Mouse (Mus musculus): Measurements from ENCODE around the gene Chrnb1. TPM values are rescaled to one million over a fixed set of nuclear protein-coding genes. Genes with fewer than 3 reads are reported as not detected.
A peak's percentile ranks its signal among the peaks of the same experiment; 100 is the strongest.

Gene Chrnb1
- polyA plus RNA-seq, 1 experiment from 2014 or later: 1.5 TPM

- ATAC-seq: peak; percentile 22; the same call in 1 of the 2 replicates
- Histone ChIP-seq H3K4me2 (peak overlapping the region; percentile 97), H3K27ac (no peak overlapping the region), H3K9me3 (replicated peaks) (0 out of 2 replicates have a peak, but pooled peaks cover 5% of the 10 kb centered on the region), H3K27me3 (peaks cover 50% of the 10 kb centered on the region), H3K9ac (peak overlapping the region; percentile 76), H3K4me1 (peaks cover 57% of the 10 kb centered on the region), H3K4me3 (peak overlapping the region; percentile 54), H3K36me3 (ENCODE audit: poor library complexity, severe bottlenecking) (no peaks in the 10 kb centered on the region)
- under 1% methylated on average over 60 of the region's 60 CpGs for WGBS
These were observed 8.3 kb upstream of the Chrnb1 start for GRCm38 (mm10) chr11:69803786-69804651.

DNA sequence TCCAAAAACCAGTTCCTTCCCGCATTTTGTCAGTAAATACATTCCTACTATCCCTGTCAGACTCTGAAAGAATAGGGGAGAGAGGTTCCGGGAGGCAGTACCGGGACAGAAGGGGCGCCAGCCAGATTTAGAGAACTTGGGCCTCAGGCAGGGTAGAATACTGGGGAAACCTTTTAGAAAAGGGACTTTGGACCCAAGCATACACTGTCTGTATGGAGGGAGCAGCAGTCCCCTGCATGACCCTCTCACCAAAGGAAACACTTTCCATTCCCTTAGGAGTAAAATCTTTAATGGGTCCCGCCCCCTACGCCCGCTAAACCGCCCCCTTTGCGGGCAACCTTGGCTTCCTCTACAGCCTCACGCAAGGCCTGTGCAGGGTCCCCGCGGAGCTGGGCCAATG is 7.6 kb upstream of the Chrnb1 start:
- Histone ChIP-seq H3K9me3 (replicated peaks) (0 out of 2 replicates have a peak, but pooled peaks cover 5% of the 10 kb centered on the region), H3K27ac (no peak overlapping the region), H3K4me2 (peak overlapping the region; percentile 97), H3K9ac (peak overlapping the region; percentile 76), H3K36me3 (ENCODE audit: poor library complexity, severe bottlenecking) (no peaks in the 10 kb centered on the region), H3K27me3 (peaks cover 50% of the 10 kb centered on the region), H3K4me3 (peak overlapping the region; percentile 54), H3K4me1 (peaks cover 64% of the 10 kb centered on the region)
- WGBS: 1% methylated on average over 12 of the region's 12 CpGs
- ATAC-seq: peak; percentile 4; the same call in 1 of the 2 replicates

DNA sequence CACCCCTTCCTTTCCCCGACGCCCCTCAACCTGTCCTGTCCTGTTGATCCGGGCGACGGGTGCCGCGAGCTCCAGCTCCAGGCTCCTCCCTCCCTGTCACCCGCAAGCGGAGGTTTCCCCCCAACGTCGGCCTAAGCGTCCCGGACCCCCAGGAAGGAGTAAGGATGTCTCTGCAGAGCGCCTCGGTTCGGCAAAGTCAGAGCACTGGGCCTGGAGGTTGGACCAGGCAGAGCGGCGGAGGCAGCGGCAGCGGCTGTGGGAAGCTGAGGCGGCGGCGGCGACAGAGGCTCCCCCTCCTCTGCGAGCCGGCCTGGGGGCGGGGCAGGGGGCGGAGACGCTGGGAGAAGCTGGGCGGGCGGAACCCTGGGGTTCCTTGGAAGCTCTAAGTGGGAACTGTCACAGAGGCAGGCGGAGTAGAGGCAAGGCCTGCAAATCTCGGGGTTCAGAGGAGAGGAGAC is 6.9 kb upstream of the Chrnb1 start:
- Histone ChIP-seq H3K9ac (peak overlapping the region; percentile 76), H3K27ac (peak overlapping the region; percentile 8), H3K4me3 (peak overlapping the region; percentile 54), H3K27me3 (peaks cover 51% of the 10 kb centered on the region), H3K4me2 (peak overlapping the region; percentile 97), H3K4me1 (peaks cover 64% of the 10 kb centered on the region), H3K9me3 (replicated peaks) (0 out of 2 replicates have a peak, but pooled peaks cover 5% of the 10 kb centered on the region), H3K36me3 (ENCODE audit: poor library complexity, severe bottlenecking) (no peaks in the 10 kb centered on the region)
- under 1% methylated on average over 33 of the region's 33 CpGs for WGBS
- ATAC-seq: peak; percentile 57

- Histone ChIP-seq H3K4me2 (peak within 1 kb of the TSS; percentile 97), H3K27me3 (peaks cover 56% of the 10 kb centered on the region), H3K4me1 (peaks cover 64% of the 10 kb centered on the region), H3K9me3 (replicated peaks) (0 out of 2 replicates have a peak, but pooled peaks cover 2% of the 10 kb centered on the region), H3K9ac (peak within 1 kb of the TSS; percentile 76), H3K27ac (peak within 1 kb of the TSS; percentile 91), H3K4me3 (peak within 1 kb of the TSS; percentile 54), H3K36me3 (ENCODE audit: poor library complexity, severe bottlenecking) (no peaks in the 10 kb centered on the region)
- no peak for ATAC-seq
- 2% methylated on average over 32 of the region's 33 CpGs for WGBS
These were observed 5.7 kb upstream of the Chrnb1 start, which contains the start of gene Fgf11 for GRCm38 (mm10) chr11:69801379-69801977. Gene Fgf11 (minus strand): TSS chr11:69801857.

DNA sequence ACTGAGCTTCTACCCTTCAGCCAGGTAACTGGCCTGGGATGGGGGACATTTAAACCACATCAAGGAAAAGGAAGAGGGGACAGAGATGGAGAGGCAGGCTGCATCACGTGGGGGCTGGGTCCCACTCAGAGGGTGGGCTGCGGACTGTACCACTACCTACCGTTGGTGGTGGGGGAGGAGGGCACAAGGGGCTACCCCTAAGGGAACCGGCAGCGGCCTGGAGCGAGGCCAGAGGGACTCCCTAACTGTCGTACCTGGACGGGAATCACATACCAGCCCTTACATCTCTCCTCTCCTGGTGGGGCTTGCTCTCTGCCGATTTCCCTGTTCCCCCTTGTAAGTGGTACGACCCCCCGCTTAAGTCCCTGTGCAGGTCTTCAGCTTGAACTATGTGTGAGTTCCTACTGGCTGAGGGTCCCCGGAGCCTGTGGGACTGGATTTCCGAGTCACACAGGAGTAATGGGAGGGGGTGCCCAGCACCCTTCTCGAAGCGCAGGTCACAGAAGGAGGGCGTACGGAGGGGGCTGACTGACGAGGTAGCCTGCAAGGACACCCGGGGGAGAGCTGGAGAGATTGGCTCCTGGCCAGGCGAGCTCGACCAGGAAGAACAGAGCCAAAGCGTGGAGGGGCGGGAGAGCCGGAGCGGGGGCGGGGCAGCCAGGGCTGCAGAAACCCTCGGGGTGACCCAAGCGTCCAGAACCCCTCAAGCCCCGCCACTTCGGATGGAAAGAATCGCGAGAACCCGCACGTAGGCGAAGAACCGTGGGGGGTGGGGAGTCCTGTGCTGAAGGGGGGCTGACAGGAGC is 4.9 kb upstream of the Chrnb1 start:
- H3K36me3 ChIP-seq (ENCODE audit: poor library complexity, severe bottlenecking): no peaks in the 10 kb centered on the region
- H3K4me1 ChIP-seq: peaks cover 69% of the 10 kb centered on the region
- peak; percentile 80 for ATAC-seq
- H3K27ac ChIP-seq: peak overlapping the region; percentile 91
- peak overlapping the region; percentile 97 for H3K4me2 ChIP-seq
- no peaks in the 10 kb centered on the region for H3K9me3 ChIP-seq (replicated peaks)
- 1% methylated on average over 32 of the region's 36 CpGs for WGBS
- peak overlapping the region; percentile 76 for H3K9ac ChIP-seq
- H3K27me3 ChIP-seq: peaks cover 51% of the 10 kb centered on the region
- peak overlapping the region; percentile 54 for H3K4me3 ChIP-seq

GRCm38 (mm10) chr11:69800138-69800391 is 4.3 kb upstream of the Chrnb1 start:
- no peaks in the 10 kb centered on the region for H3K36me3 ChIP-seq (ENCODE audit: poor library complexity, severe bottlenecking)
- H3K4me1 ChIP-seq: peaks cover 72% of the 10 kb centered on the region
- H3K9me3 ChIP-seq (replicated peaks): no peaks in the 10 kb centered on the region
- 2% methylated on average over 11 of the region's 11 CpGs for WGBS
- peaks cover 46% of the 10 kb centered on the region for H3K27me3 ChIP-seq
- H3K4me2 ChIP-seq: peak overlapping the region; percentile 97
- H3K27ac ChIP-seq: peak overlapping the region; percentile 91
- ATAC-seq: peak; percentile 44
- peak overlapping the region; percentile 54 for H3K4me3 ChIP-seq
- peak overlapping the region; percentile 76 for H3K9ac ChIP-seq

DNA sequence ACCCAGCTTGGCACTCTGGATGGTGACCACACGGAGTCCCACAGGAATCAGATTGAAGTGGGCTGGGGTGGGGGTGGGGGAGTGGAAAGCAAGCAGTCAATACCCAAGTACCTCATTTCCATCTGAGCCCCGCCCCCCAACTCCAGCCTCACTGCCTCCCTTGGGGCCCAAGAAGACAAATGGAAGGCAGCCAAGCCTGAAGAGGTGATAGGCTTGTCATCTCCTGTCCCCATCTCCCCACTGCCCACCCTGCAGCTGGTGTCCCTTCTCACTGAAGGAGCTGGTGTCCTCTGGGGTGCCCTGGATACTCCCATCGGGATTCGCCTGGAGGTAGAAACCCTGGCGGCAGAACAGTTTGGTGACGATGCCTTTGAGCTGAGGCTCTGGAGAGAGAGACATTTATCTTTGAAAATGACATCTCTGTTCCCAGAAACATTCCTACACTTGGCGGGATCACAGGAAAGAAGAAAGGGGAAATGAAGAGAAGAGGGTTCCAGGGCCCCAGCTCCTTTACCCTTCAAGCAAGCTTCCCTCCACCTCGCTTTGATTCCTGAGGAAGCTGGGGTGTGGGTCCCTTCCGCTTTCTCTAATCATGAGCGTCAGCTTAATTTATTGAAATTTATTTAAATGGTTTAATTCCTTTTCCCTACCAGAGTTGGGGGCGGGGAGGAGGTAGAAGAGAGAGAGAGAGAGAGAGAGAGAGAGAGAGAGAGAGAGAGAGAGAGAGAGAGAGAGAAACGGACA is 3.8 kb upstream of the Chrnb1 start:
- peaks cover 69% of the 10 kb centered on the region for H3K4me1 ChIP-seq
- 18% methylated on average over 12 of the region's 12 CpGs for WGBS
- H3K4me2 ChIP-seq: peak overlapping the region; percentile 97
- H3K27ac ChIP-seq: peak overlapping the region; percentile 91
- no peaks in the 10 kb centered on the region for H3K36me3 ChIP-seq (ENCODE audit: poor library complexity, severe bottlenecking)
- no peak for ATAC-seq
- peak overlapping the region; percentile 54 for H3K4me3 ChIP-seq
- H3K9ac ChIP-seq: peak overlapping the region; percentile 76
- peaks cover 41% of the 10 kb centered on the region for H3K27me3 ChIP-seq
- H3K9me3 ChIP-seq (replicated peaks): no peaks in the 10 kb centered on the region

DNA sequence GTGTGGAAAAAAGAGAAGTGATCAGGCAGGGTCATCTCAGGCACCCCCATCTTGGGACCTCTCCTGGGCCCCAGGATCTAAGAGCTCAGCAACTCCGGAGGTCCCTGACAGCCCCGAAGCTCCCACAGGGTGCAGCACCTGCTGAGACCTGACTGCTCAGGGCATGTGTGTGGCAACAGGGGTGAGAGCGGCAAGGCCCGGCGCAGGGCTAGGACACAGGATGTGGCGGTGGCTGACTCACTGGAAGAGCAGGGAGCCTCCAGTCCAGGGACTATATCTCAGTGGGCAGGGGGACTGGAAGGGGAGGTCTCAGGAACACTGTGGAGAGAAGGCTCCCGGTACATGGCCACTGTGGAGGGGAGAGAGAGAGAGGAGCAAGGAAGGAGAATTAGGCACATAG is 2.2 kb upstream of the Chrnb1 start:
- Histone ChIP-seq H3K4me1 (peaks cover 52% of the 10 kb centered on the region), H3K36me3 (ENCODE audit: poor library complexity, severe bottlenecking) (no peaks in the 10 kb centered on the region), H3K9me3 (replicated peaks) (no peaks in the 10 kb centered on the region), H3K27ac (no peak overlapping the region), H3K4me2 (peak overlapping the region; percentile 1; the same call in 1 of the 2 replicates), H3K4me3 (no peak overlapping the region), H3K27me3 (peaks cover 43% of the 10 kb centered on the region), H3K9ac (no peak overlapping the region)
- no peak for ATAC-seq
- WGBS: 83% methylated on average over 7 of the region's 7 CpGs

GRCm38 (mm10) chr11:69795983-69796435 is 266 bp upstream of the Chrnb1 start:
- ATAC-seq: no peak
- WGBS: 4% methylated on average over 13 of the region's 13 CpGs
- Histone ChIP-seq H3K4me2 (peak overlapping the region; percentile 73), H3K27me3 (peaks cover 35% of the 10 kb centered on the region), H3K9ac (peak overlapping the region; percentile 53; the same call in 1 of the 2 replicates), H3K4me1 (peaks cover 34% of the 10 kb centered on the region), H3K4me3 (peak overlapping the region; percentile 42), H3K9me3 (replicated peaks) (no peaks in the 10 kb centered on the region), H3K27ac (no peak overlapping the region), H3K36me3 (ENCODE audit: poor library complexity, severe bottlenecking) (no peaks in the 10 kb centered on the region)

DNA sequence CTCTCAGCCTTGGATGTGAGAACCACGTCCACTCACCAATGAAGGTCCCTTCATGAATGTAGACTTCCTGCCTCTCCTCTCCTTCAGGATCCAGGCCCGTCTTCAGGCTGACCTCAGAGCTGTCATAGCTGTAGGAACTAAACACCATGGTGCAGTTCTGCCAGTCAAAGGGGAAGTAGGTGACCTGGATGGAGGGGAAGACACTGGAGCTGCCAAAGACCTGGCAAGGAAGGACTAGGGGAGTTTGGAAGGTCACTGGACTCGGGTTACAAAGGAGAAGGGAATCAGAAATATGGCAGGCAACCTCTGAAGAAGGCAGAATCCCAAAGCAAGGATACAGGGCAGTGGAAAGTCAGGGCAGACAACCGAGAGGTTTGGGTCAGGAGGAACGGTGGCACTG is 2.3 kb downstream of the Chrnb1 start:
- Histone ChIP-seq H3K27me3 (peaks cover 35% of the 10 kb centered on the region), H3K27ac (no peak overlapping the region), H3K36me3 (ENCODE audit: poor library complexity, severe bottlenecking) (no peaks in the 10 kb centered on the region), H3K4me1 (peaks cover 12% of the 10 kb centered on the region), H3K4me3 (no peak overlapping the region), H3K9me3 (replicated peaks) (no peaks in the 10 kb centered on the region), H3K9ac (no peak overlapping the region), H3K4me2 (no peak overlapping the region)
- ATAC-seq: no peak
- 61% methylated on average over 5 of the region's 5 CpGs for WGBS

DNA sequence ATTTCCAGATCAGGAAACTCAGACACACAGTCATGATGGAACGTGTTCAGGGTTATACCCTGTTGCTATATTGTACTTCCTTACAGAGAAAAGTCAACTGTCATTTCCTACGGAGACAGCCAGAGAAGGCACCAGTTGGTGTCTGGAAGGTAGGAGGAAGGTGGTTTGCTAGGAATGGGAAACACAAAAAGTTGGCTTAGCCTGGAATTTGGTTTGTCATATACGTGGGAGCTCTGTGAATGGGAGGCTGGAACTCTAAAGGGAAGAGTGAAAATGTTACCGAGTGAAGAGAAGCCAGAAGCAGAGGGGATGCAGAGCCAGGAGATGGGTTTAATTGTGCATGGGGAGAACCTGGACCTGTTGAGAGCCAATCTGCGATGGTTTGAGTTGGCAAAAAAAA is 4.3 kb downstream of the Chrnb1 start:
- 77% methylated on average over 5 of the region's 5 CpGs for whole genome bisulfite sequencing
- no peak overlapping the region for H3K4me3 ChIP-seq
- no peaks in the 10 kb centered on the region for H3K36me3 ChIP-seq (ENCODE audit: poor library complexity, severe bottlenecking)
- no peak for ATAC-seq
- H3K27ac ChIP-seq: no peak overlapping the region
- no peaks in the 10 kb centered on the region for H3K9me3 ChIP-seq (replicated peaks)
- H3K4me2 ChIP-seq: no peak overlapping the region
- H3K9ac ChIP-seq: no peak overlapping the region
- H3K4me1 ChIP-seq: peaks cover 11% of the 10 kb centered on the region
- peaks cover 22% of the 10 kb centered on the region for H3K27me3 ChIP-seq
